Mouse (Mus musculus): ENCODE measurements around the gene 2310034G01Rik. TPM values are rescaled to one million over a fixed set of nuclear protein-coding genes. Genes with fewer than 3 reads are reported as not detected.

Gene 2310034G01Rik
- total and polyA plus RNA-seq, 3 experiments, result not detected

DNA sequence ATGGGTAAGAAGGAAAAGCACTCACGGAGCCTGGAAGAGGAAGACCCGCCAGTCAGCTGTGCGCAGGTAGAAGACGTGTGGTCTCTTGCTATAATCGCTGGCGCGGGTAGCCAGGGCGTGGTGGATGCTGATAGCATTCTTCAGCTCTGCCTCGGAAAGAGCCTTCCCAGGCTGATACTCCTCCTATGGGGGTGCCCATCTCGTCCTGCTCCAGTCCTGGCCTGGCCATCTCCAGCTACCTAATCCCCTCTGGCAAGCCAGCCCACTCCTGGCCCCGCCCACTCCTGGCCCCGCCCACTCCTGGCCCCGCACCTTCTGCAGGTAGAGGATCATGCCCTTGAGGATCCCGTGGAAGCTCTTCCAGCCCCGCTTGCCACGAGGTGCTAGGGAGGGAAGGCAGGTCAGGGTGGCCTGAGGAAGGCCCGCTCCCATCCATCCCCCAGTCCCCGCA is 35.9 kb downstream of the 2310034G01Rik start:
- peaks cover 22% of the 10 kb centered on the region for H3K27me3 ChIP-seq (ENCODE audit: insufficient read depth, low read length)
- ATAC-seq (ENCODE audit: extremely low read depth, insufficient number of reproducible peaks, low FRiP score, poor library complexity, severe bottlenecking), result no peak
- TF ChIP-seq GATA1 (IDR thresholded peaks at IDR 0.05; ENCODE audit: borderline replicate concordance, low read length), result no peak
- TF ChIP-seq POLR2AphosphoS5 (IDR thresholded peaks at IDR 0.05; ENCODE audit: insufficient replicate concordance, low read depth, low read length), result no peak
- no peak for TF ChIP-seq TAL1 (conservative IDR thresholded peaks at IDR 0.05; ENCODE audit: low read depth, low read length)
- TF ChIP-seq GATA2 (IDR thresholded peaks at IDR 0.05; ENCODE audit: borderline replicate concordance, low read depth, low read length), result no peak
- TF ChIP-seq CTCF (IDR thresholded peaks at IDR 0.05; ENCODE audit: low read depth, low read length), result no peak
- H3K4me1 ChIP-seq (ENCODE audit: insufficient read depth, low read depth, low read length), result peaks cover 72% of the 10 kb centered on the region
- H3K9me3 ChIP-seq (replicated peaks), result peaks cover 11% of the 10 kb centered on the region
- DNase-seq (ENCODE audit: low spot score), result peak; percentile 2
- H3K36me3 ChIP-seq (replicated peaks), result peaks cover 48% of the 10 kb centered on the region
- peak overlapping the region; percentile 56; the same call in 1 of the 2 replicates for H3K4me3 ChIP-seq (ENCODE audit: low read depth, low read length)

DNA sequence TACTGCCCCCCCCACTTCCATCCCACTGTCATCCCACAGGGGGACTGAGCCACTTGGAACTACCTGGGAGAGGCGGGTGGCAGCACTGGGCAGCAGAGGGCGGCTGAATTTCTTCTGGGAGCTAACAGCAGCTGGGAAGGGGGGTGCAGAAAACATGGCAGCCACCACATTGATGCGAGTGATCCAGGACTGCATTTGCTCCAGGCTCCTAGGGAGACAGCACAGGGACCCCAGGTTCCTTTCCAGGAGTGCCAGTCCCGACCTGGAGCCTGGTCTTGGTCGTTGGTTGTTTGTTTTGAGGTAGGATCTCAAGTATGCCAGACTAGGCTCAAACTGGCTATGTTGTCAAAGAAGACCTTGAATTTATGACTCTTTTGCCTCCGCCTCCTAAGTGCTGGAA is 36.5 kb downstream of the 2310034G01Rik start:
- Histone ChIP-seq H3K4me1 (ENCODE audit: insufficient read depth, low read depth, low read length) (peaks cover 72% of the 10 kb centered on the region), H3K4me3 (ENCODE audit: low read depth, low read length) (no peak overlapping the region), H3K9me3 (replicated peaks) (peaks cover 11% of the 10 kb centered on the region), H3K36me3 (replicated peaks) (peaks cover 54% of the 10 kb centered on the region), H3K27me3 (ENCODE audit: insufficient read depth, low read length) (peaks cover 17% of the 10 kb centered on the region)
- peak; percentile 1 for DNase-seq (ENCODE audit: low spot score)
- ATAC-seq (ENCODE audit: extremely low read depth, insufficient number of reproducible peaks, low FRiP score, poor library complexity, severe bottlenecking), result no peak
- TF ChIP-seq GATA1 (IDR thresholded peaks at IDR 0.05; ENCODE audit: borderline replicate concordance, low read length), result no peak
- no peak for TF ChIP-seq GATA2 (IDR thresholded peaks at IDR 0.05; ENCODE audit: borderline replicate concordance, low read depth, low read length)
- TF ChIP-seq CTCF (IDR thresholded peaks at IDR 0.05; ENCODE audit: low read depth, low read length), result no peak
- no peak for TF ChIP-seq TAL1 (conservative IDR thresholded peaks at IDR 0.05; ENCODE audit: low read depth, low read length)

GRCm38 (mm10) chr19:46313116-46313515 is 37.0 kb downstream of the 2310034G01Rik start:
- H3K4me1 ChIP-seq (ENCODE audit: insufficient read depth, low read depth, low read length), result peaks cover 74% of the 10 kb centered on the region
- H3K4me3 ChIP-seq (ENCODE audit: low read depth, low read length), result no peak overlapping the region
- H3K36me3 ChIP-seq (replicated peaks), result peaks cover 58% of the 10 kb centered on the region
- peaks cover 12% of the 10 kb centered on the region for H3K27me3 ChIP-seq (ENCODE audit: insufficient read depth, low read length)
- ATAC-seq (ENCODE audit: extremely low read depth, insufficient number of reproducible peaks, low FRiP score, poor library complexity, severe bottlenecking) (no peak), DNase-seq (ENCODE audit: low spot score) (no peak)
- TF ChIP-seq TAL1 (conservative IDR thresholded peaks at IDR 0.05; ENCODE audit: low read depth, low read length), result no peak
- H3K9me3 ChIP-seq (replicated peaks), result peaks cover 8% of the 10 kb centered on the region

DNA sequence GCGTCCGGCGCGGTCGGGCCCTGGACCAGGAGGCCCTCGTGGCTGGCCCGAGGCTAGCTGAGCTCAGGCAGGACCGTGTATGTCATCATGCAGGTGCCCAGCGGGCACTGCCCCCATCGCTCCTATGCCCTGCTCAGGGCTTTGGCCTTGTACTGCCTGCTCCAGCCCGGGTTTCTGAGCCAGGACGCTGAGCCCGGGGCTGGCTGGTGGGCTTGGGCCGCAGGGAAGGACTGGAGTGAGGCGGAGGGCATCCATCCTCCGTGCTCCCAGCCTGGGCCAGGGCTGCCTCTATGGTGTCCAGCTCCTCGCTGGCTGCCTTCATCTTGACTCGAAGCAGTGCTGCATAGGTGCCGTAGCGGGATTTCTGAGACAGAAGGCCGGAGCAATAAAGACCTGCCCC is 37.5 kb downstream of the 2310034G01Rik start:
- peaks cover 4% of the 10 kb centered on the region for H3K9me3 ChIP-seq (replicated peaks)
- DNase-seq (ENCODE audit: low spot score) (peak; percentile 0), ATAC-seq (ENCODE audit: extremely low read depth, insufficient number of reproducible peaks, low FRiP score, poor library complexity, severe bottlenecking) (no peak)
- H3K27me3 ChIP-seq (ENCODE audit: insufficient read depth, low read length), result peaks cover 9% of the 10 kb centered on the region; the same call in 1 of the 2 replicates
- TF ChIP-seq CTCF (IDR thresholded peaks at IDR 0.05; ENCODE audit: low read depth, low read length), result no peak
- no peak for TF ChIP-seq POLR2AphosphoS5 (IDR thresholded peaks at IDR 0.05; ENCODE audit: insufficient replicate concordance, low read depth, low read length)
- TF ChIP-seq GATA2 (IDR thresholded peaks at IDR 0.05; ENCODE audit: borderline replicate concordance, low read depth, low read length), result no peak
- no peak for TF ChIP-seq TAL1 (conservative IDR thresholded peaks at IDR 0.05; ENCODE audit: low read depth, low read length)
- TF ChIP-seq GATA1 (IDR thresholded peaks at IDR 0.05; ENCODE audit: borderline replicate concordance, low read length), result no peak
- peaks cover 64% of the 10 kb centered on the region for H3K36me3 ChIP-seq (replicated peaks)
- H3K4me1 ChIP-seq (ENCODE audit: insufficient read depth, low read depth, low read length), result peaks cover 76% of the 10 kb centered on the region
- H3K4me3 ChIP-seq (ENCODE audit: low read depth, low read length), result no peak overlapping the region

DNA sequence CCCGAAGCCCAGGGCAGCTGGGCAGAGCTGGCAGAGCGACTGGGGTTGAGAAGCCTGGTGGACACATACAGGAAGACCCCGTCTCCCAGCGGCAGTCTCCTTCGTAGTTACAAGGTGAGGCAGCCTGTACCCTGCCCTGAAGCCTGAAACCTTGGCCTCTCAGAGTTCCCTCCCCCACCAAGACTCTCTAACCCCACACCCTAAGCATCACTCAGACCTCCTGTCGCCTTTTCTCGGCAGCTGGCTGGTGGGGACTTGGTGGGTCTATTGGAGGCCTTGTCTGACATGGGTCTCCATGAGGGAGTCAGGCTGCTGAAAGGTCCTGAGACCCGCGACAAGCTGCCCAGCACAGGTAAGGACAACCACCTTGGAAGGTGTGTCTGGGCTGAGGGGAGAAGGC is 38.8 kb downstream of the 2310034G01Rik start:
- no peaks in the 10 kb centered on the region for H3K9me3 ChIP-seq (replicated peaks)
- H3K4me3 ChIP-seq (ENCODE audit: low read depth, low read length), result no peak overlapping the region
- ATAC-seq (ENCODE audit: extremely low read depth, insufficient number of reproducible peaks, low FRiP score, poor library complexity, severe bottlenecking), result no peak
- peaks cover 75% of the 10 kb centered on the region for H3K36me3 ChIP-seq (replicated peaks)
- DNase-seq (ENCODE audit: low spot score), result no peak
- peaks cover 76% of the 10 kb centered on the region for H3K4me1 ChIP-seq (ENCODE audit: insufficient read depth, low read depth, low read length)
- no peaks in the 10 kb centered on the region for H3K27me3 ChIP-seq (ENCODE audit: insufficient read depth, low read length)
- TF ChIP-seq POLR2AphosphoS5 (IDR thresholded peaks at IDR 0.05; ENCODE audit: insufficient replicate concordance, low read depth, low read length), result no peak
- TF ChIP-seq TAL1 (conservative IDR thresholded peaks at IDR 0.05; ENCODE audit: low read depth, low read length), result no peak
- no peak for TF ChIP-seq GATA1 (IDR thresholded peaks at IDR 0.05; ENCODE audit: borderline replicate concordance, low read length)
- no peak for TF ChIP-seq GATA2 (IDR thresholded peaks at IDR 0.05; ENCODE audit: borderline replicate concordance, low read depth, low read length)
- no peak for TF ChIP-seq CTCF (IDR thresholded peaks at IDR 0.05; ENCODE audit: low read depth, low read length)

GRCm38 (mm10) chr19:46310312-46310865 is 39.7 kb downstream of the 2310034G01Rik start:
- Histone ChIP-seq H3K27me3 (ENCODE audit: insufficient read depth, low read length) (no peaks in the 10 kb centered on the region), H3K4me3 (ENCODE audit: low read depth, low read length) (no peak overlapping the region), H3K36me3 (replicated peaks) (peaks cover 75% of the 10 kb centered on the region), H3K4me1 (ENCODE audit: insufficient read depth, low read depth, low read length) (peaks cover 73% of the 10 kb centered on the region), H3K9me3 (replicated peaks) (no peaks in the 10 kb centered on the region)
- DNase-seq (ENCODE audit: low spot score) (no peak), ATAC-seq (ENCODE audit: extremely low read depth, insufficient number of reproducible peaks, low FRiP score, poor library complexity, severe bottlenecking) (no peak)
- no peak for TF ChIP-seq TAL1 (conservative IDR thresholded peaks at IDR 0.05; ENCODE audit: low read depth, low read length)
- TF ChIP-seq CTCF (IDR thresholded peaks at IDR 0.05; ENCODE audit: low read depth, low read length), result no peak
